Mouse (Mus musculus) kidney, adult 9 months (tissue): ENCODE data around the gene Abcd1.
A peak's percentile ranks its signal among the peaks of the same experiment; 100 is the strongest.
"Not testable (repeated sequence)": the region's sequence is repeated elsewhere in the genome, so short reads cannot be mapped to it uniquely, and the experiment has no call there.

Source experiments
- DNase-seq: peaks from one replicate; pipeline ENCODE4 v3.0.0; 2022

Gene Abcd1

GRCm38 (mm10) chrX:73716109-73716661, at the start of gene Abcd1, which contains the start of gene Bcap31:
Gene Abcd1 (plus strand): TSS chrX:73716597.
Gene Bcap31 (minus strand): TSS chrX:73716175.
- DNase-seq, result peak; percentile 98

- DNase-seq, result peak; percentile 63
Observed at GRCm38 (mm10) chrX:73672031-73672431, 44.4 kb upstream of the Abcd1 start.

GRCm38 (mm10) chrX:73672879-73673618, 43.3 kb upstream of the Abcd1 start, which contains the start of gene Slc6a8:
Gene Slc6a8 (plus strand): TSS chrX:73673150.
- DNase-seq, result peak; percentile 63

GRCm38 (mm10) chrX:73673619-73673967, 42.8 kb upstream of the Abcd1 start:
- no peak for DNase-seq

- peak; percentile 76 for DNase-seq
Observed at GRCm38 (mm10) chrX:73673968-73674661, 42.3 kb upstream of the Abcd1 start.

- DNase-seq, result no peak
Observed at GRCm38 (mm10) chrX:73675231-73675630, 41.2 kb upstream of the Abcd1 start.

- no peak for DNase-seq
Observed at GRCm38 (mm10) chrX:73676668-73677067, 39.7 kb upstream of the Abcd1 start.

GRCm38 (mm10) chrX:73684156-73684555, 32.2 kb upstream of the Abcd1 start:
- DNase-seq, result no peak

- peak; percentile 57 for DNase-seq
Observed at GRCm38 (mm10) chrX:73684978-73685377, 31.4 kb upstream of the Abcd1 start.

- DNase-seq, result peak; percentile 82
Observed at GRCm38 (mm10) chrX:73685629-73686028, 30.8 kb upstream of the Abcd1 start.

GRCm38 (mm10) chrX:73690917-73691629, 25.3 kb upstream of the Abcd1 start:
- DNase-seq, result peak; percentile 68

GRCm38 (mm10) chrX:73700472-73700871, 15.9 kb upstream of the Abcd1 start:
- DNase-seq, result no peak

GRCm38 (mm10) chrX:73715476-73716108, 805 bp upstream of the Abcd1 start:
- DNase-seq, result peak; percentile 59

GRCm38 (mm10) chrX:73716709-73717545, 530 bp downstream of the Abcd1 start:
- peak; percentile 14 for DNase-seq

- DNase-seq, result no peak
Observed at GRCm38 (mm10) chrX:73717667-73718066, 1.3 kb downstream of the Abcd1 start.

GRCm38 (mm10) chrX:73718271-73718670, 1.9 kb downstream of the Abcd1 start:
- DNase-seq, result peak; percentile 19

GRCm38 (mm10) chrX:73718686-73719362, 2.4 kb downstream of the Abcd1 start:
- DNase-seq, result peak; percentile 32

GRCm38 (mm10) chrX:73730908-73731307, 14.5 kb downstream of the Abcd1 start:
- no peak for DNase-seq

- no peak for DNase-seq
Observed at GRCm38 (mm10) chrX:73738155-73738554, 21.8 kb downstream of the Abcd1 start.

- DNase-seq, result no peak
Observed at GRCm38 (mm10) chrX:73739151-73739550, 22.8 kb downstream of the Abcd1 start.

- not testable (repeated sequence) for DNase-seq
Observed at GRCm38 (mm10) chrX:73739841-73740240, 23.4 kb downstream of the Abcd1 start.
